Mouse (Mus musculus): ENCODE results near the gene Prkcb. TPM values are rescaled to one million over a fixed set of nuclear protein-coding genes. Genes with fewer than 3 reads are reported as not detected.

Prkcb gene
- polyA plus RNA-seq, 1 experiment from 2014 or later: 24.5 TPM

GRCm38 (mm10) chr7:122494088-122494487 lies 205.5 kb downstream of the Prkcb start:
- Histone ChIP-seq H3K9me3 (no peaks in the 10 kb centered on the region), H3K36me3 (no peaks in the 10 kb centered on the region), H3K27me3 (replicated peaks) (no peaks in the 10 kb centered on the region; the same call in 1 of the 2 replicates), H3K4me3 (no peak overlapping the region), H3K9ac (no peak overlapping the region), H3K4me1 (no peaks in the 10 kb centered on the region), H3K4me2 (replicated peaks) (no peak overlapping the region), H3K27ac (no peak overlapping the region)
- no peak for ATAC-seq (ENCODE audit: low FRiP score, low read depth)
- WGBS: 25% methylated on average over 3 of the region's 3 CpGs

- no peaks in the 10 kb centered on the region for H3K9me3 ChIP-seq
- H3K27me3 ChIP-seq (replicated peaks): no peaks in the 10 kb centered on the region; the same call in 1 of the 2 replicates
- H3K36me3 ChIP-seq: no peaks in the 10 kb centered on the region
- no peak overlapping the region for H3K4me3 ChIP-seq
- no peak for ATAC-seq (ENCODE audit: low FRiP score, low read depth)
- H3K27ac ChIP-seq: no peak overlapping the region
- peaks cover 3% of the 10 kb centered on the region; the same call in 1 of the 2 replicates for H3K4me1 ChIP-seq
- H3K4me2 ChIP-seq (replicated peaks): no peak overlapping the region
- H3K9ac ChIP-seq: no peak overlapping the region
- 84% methylated on average over 8 of the region's 8 CpGs for WGBS
These were observed 209.0 kb downstream of the Prkcb start for GRCm38 (mm10) chr7:122497516-122497915.

GRCm38 (mm10) chr7:122498461-122498860 lies 209.9 kb downstream of the Prkcb start:
- no peaks in the 10 kb centered on the region for H3K9me3 ChIP-seq
- H3K4me2 ChIP-seq (replicated peaks): no peak overlapping the region
- no peaks in the 10 kb centered on the region for H3K36me3 ChIP-seq
- WGBS: 57% methylated on average over 5 of the region's 5 CpGs
- no peak overlapping the region for H3K9ac ChIP-seq
- H3K27me3 ChIP-seq (replicated peaks): no peaks in the 10 kb centered on the region; the same call in 1 of the 2 replicates
- H3K4me1 ChIP-seq: peaks cover 3% of the 10 kb centered on the region; the same call in 1 of the 2 replicates
- no peak overlapping the region for H3K4me3 ChIP-seq
- ATAC-seq (ENCODE audit: low FRiP score, low read depth): no peak
- H3K27ac ChIP-seq: no peak overlapping the region

DNA sequence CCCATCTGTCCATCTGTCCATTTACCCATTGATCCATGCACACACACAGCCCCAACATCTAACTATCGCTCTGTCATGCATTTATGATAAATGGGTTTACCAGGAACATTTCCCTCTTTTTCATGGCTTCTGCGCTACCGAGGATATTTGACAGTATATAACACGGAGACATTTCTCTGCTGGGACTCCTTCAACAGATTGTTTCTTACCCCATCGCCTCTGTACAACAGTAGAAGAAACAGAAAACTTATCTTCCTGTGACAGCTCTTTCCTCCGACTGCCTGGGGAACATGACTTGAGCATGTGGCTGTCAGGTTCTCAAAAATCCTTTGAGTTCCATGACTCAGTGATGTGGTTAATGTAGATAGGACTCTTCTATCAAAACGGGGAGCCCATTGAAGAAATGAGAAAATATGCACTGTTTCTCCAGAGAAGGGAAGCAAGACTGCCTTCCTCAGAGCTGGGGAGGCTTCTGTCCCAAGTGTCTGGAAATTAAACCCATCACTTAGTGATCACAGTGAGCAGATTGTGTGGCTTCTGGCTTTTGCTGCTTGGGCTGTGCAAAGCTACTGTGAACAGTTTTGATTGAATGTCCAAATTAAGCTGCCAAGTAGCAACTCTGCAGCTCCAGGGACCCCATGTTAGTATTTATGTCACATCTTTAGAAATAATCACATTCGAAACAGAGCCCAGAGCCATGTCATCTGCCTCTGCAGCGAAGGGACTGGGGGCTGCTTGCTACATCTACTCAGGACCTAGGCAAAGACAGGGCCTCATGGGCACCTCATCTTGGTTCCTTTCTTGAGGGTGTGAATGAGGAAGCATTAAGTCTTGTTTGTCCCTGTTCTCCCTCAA lies 211.4 kb downstream of the Prkcb start:
- H3K27ac ChIP-seq: no peak overlapping the region
- no peak overlapping the region for H3K9ac ChIP-seq
- peaks cover 3% of the 10 kb centered on the region; the same call in 1 of the 2 replicates for H3K4me1 ChIP-seq
- H3K4me3 ChIP-seq: no peak overlapping the region
- WGBS: 87% methylated on average over 9 of the region's 9 CpGs
- H3K9me3 ChIP-seq: no peaks in the 10 kb centered on the region
- no peaks in the 10 kb centered on the region for H3K36me3 ChIP-seq
- H3K4me2 ChIP-seq (replicated peaks): no peak overlapping the region
- no peaks in the 10 kb centered on the region; the same call in 1 of the 2 replicates for H3K27me3 ChIP-seq (replicated peaks)
- no peak for ATAC-seq (ENCODE audit: low FRiP score, low read depth)

- H3K4me3 ChIP-seq: no peak overlapping the region
- H3K27me3 ChIP-seq (replicated peaks): no peaks in the 10 kb centered on the region
- H3K27ac ChIP-seq: no peak overlapping the region
- no peaks in the 10 kb centered on the region for H3K9me3 ChIP-seq
- H3K9ac ChIP-seq: no peak overlapping the region
- no peaks in the 10 kb centered on the region for H3K4me1 ChIP-seq
- no peak overlapping the region for H3K4me2 ChIP-seq (replicated peaks)
- H3K36me3 ChIP-seq: no peaks in the 10 kb centered on the region
- WGBS: 83% methylated on average over 2 of the region's 2 CpGs
- ATAC-seq (ENCODE audit: low FRiP score, low read depth): no peak
These were observed 217.9 kb downstream of the Prkcb start for GRCm38 (mm10) chr7:122506467-122506866.

DNA sequence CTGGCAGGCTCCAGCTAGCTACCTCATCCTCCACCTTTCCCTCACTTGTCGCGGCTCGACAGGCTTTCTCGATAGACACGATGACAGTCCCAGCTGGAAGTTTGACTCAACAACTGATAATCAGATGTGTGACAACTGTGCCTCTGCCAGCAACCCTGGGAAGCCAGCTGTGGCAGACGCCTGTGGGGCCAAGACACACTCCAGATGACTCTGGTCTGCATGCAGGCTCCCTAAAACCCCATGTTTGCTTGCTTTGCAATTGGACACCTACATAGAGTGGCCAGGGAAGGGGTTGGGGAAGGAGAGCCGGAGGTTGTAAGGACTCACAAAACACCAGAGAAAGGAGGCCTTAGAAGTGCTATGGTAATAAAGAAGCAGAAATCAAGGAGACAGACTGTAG lies 221.4 kb downstream of the Prkcb start:
- Histone ChIP-seq H3K4me3 (no peak overlapping the region), H3K9ac (no peak overlapping the region), H3K4me2 (replicated peaks) (no peak overlapping the region), H3K9me3 (no peaks in the 10 kb centered on the region), H3K27me3 (replicated peaks) (no peaks in the 10 kb centered on the region), H3K27ac (no peak overlapping the region), H3K36me3 (no peaks in the 10 kb centered on the region), H3K4me1 (no peaks in the 10 kb centered on the region)
- no peak for ATAC-seq (ENCODE audit: low FRiP score, low read depth)
- 70% methylated on average over 7 of the region's 7 CpGs for WGBS

- Histone ChIP-seq H3K4me2 (replicated peaks) (no peak overlapping the region), H3K36me3 (no peaks in the 10 kb centered on the region), H3K9ac (no peak overlapping the region), H3K27me3 (replicated peaks) (no peaks in the 10 kb centered on the region), H3K9me3 (no peaks in the 10 kb centered on the region), H3K4me1 (no peaks in the 10 kb centered on the region), H3K4me3 (no peak overlapping the region), H3K27ac (no peak overlapping the region)
- no peak for ATAC-seq (ENCODE audit: low FRiP score, low read depth)
- WGBS: 92% methylated on average over 13 of the region's 13 CpGs
These were observed 223.9 kb downstream of the Prkcb start for GRCm38 (mm10) chr7:122512430-122512966.

- H3K9me3 ChIP-seq: no peaks in the 10 kb centered on the region
- H3K9ac ChIP-seq: no peak overlapping the region
- no peak overlapping the region for H3K27ac ChIP-seq
- no peaks in the 10 kb centered on the region for H3K36me3 ChIP-seq
- H3K4me2 ChIP-seq (replicated peaks): no peak overlapping the region
- H3K27me3 ChIP-seq (replicated peaks): no peaks in the 10 kb centered on the region
- no peak overlapping the region for H3K4me3 ChIP-seq
- H3K4me1 ChIP-seq: peaks cover 7% of the 10 kb centered on the region; the same call in 1 of the 2 replicates
- 49% methylated on average over 7 of the region's 7 CpGs for WGBS
- ATAC-seq (ENCODE audit: low FRiP score, low read depth): no peak
These were observed 232.5 kb downstream of the Prkcb start for GRCm38 (mm10) chr7:122520850-122521638.

- no peak overlapping the region for H3K9ac ChIP-seq
- H3K27me3 ChIP-seq (replicated peaks): no peaks in the 10 kb centered on the region
- H3K4me2 ChIP-seq (replicated peaks): no peak overlapping the region
- H3K4me3 ChIP-seq: no peak overlapping the region
- H3K27ac ChIP-seq: no peak overlapping the region
- no peaks in the 10 kb centered on the region for H3K9me3 ChIP-seq
- ATAC-seq (ENCODE audit: low FRiP score, low read depth): no peak
- no peaks in the 10 kb centered on the region for H3K4me1 ChIP-seq
- 94% methylated on average over 11 of the region's 11 CpGs for WGBS
- no peaks in the 10 kb centered on the region for H3K36me3 ChIP-seq
These were observed 239.7 kb downstream of the Prkcb start for GRCm38 (mm10) chr7:122528201-122528600.

GRCm38 (mm10) chr7:122528646-122529045 lies 240.1 kb downstream of the Prkcb start:
- H3K36me3 ChIP-seq: no peaks in the 10 kb centered on the region
- H3K9ac ChIP-seq: no peak overlapping the region
- 94% methylated on average over 5 of the region's 5 CpGs for WGBS
- H3K4me2 ChIP-seq (replicated peaks): no peak overlapping the region
- no peaks in the 10 kb centered on the region for H3K4me1 ChIP-seq
- no peak overlapping the region for H3K4me3 ChIP-seq
- no peaks in the 10 kb centered on the region for H3K27me3 ChIP-seq (replicated peaks)
- no peak for ATAC-seq (ENCODE audit: low FRiP score, low read depth)
- H3K27ac ChIP-seq: no peak overlapping the region
- H3K9me3 ChIP-seq: no peaks in the 10 kb centered on the region

DNA sequence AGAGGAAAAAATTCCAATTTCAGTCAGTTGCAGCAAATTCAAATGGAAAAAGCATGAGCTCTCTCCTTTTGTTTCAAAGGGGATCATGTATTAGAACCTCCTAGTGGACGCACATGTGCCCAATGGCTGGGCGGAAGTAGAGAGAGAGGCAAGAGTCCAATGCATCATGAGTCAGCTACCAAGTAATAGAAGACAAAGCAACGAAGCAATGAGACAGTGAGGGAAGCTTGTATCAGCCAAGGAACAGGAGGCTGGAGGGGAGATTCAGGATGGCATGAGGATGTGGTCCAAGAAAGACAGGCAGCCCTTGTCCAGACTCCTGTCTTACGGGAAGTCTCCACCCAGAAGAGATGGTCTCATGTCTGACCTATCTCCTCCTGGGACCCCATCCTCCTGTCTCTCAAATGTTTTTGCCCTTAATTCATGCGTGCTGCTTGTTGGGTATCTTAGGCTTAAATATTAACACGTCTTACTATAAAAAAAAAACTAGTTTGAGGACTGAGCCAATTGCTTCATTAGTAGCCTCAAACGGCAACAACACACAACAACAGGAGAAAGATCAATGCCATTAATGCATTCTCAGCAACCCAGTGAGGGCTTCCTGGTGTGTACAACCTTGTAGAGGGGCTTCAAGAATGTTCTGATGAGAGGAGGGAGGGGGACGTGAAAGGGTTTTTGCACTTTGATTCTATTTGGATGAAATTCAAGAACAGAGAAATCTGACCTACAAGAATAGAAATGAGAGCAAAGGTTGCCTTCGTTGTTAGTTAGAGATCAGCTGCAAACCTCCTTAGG lies 245.2 kb downstream of the Prkcb start:
- H3K4me3 ChIP-seq: no peak overlapping the region
- ATAC-seq (ENCODE audit: low FRiP score, low read depth): no peak
- 90% methylated on average over 9 of the region's 9 CpGs for WGBS

More for the DNA sequence above, 245.2 kb downstream of the Prkcb start:
- Histone ChIP-seq H3K9me3 (no peaks in the 10 kb centered on the region), H3K4me2 (replicated peaks) (no peak overlapping the region), H3K36me3 (no peaks in the 10 kb centered on the region), H3K9ac (no peak overlapping the region), H3K27ac (no peak overlapping the region), H3K4me1 (no peaks in the 10 kb centered on the region), H3K27me3 (replicated peaks) (no peaks in the 10 kb centered on the region)

Measured in neural tube, embryonic 12.5 days (tissue).